Mouse (Mus musculus) stomach, postnatal 0 days (tissue): ENCODE data around the gene Htt. TPM values are rescaled to one million over a fixed set of nuclear protein-coding genes. Genes with fewer than 3 reads are reported as not detected.
A peak's percentile ranks its signal among the peaks of the same experiment; 100 is the strongest.

Experiments
- ATAC-seq: fragments of 200-750 bp; cut with Nextera tagmentation; 2 replicates; pipeline ENCODE4 v1.8.0; 2017; ENCODE audit not compliant: low FRiP score, low TSS enrichment
- DNase-seq: peaks from one replicate; pipeline ENCODE4 v3.0.0-alpha.2; 2016; ENCODE audit warnings: low spot score
- H3K27ac ChIP-seq: fragments of 300-500 bp; sonication (generic); replicated peaks from 2 replicates; pipeline ENCODE4 v1.5.1; 2014; ENCODE audit warnings: mild to moderate bottlenecking, control low read depth
- H3K27me3 ChIP-seq: fragments of 300-500 bp; sonication (generic); 2 replicates; pipeline ENCODE4 v1.6.1; 2014; ENCODE audit warnings: low read length; ENCODE audit not compliant: control insufficient read depth, insufficient read depth
- H3K36me3 ChIP-seq: fragments of 300-500 bp; sonication (generic); 2 replicates; pipeline ENCODE4 v1.6.1; 2014; ENCODE audit warnings: low read length, mixed read lengths; ENCODE audit not compliant: control insufficient read depth, insufficient read depth
- H3K4me1 ChIP-seq: fragments of 300-500 bp; sonication (generic); replicated peaks from 2 replicates; pipeline ENCODE4 v1.6.1; 2014; ENCODE audit warnings: antibody characterized with exemption; ENCODE audit not compliant: control insufficient read depth, insufficient read depth
- H3K4me2 ChIP-seq: fragments of 300-500 bp; sonication (generic); replicated peaks from 2 replicates; pipeline ENCODE4 v1.6.1; 2014; ENCODE audit warnings: low read depth, mild to moderate bottlenecking, control low read depth, moderate library complexity
- H3K4me3 ChIP-seq: fragments of 300-500 bp; sonication (generic); 2 replicates; pipeline ENCODE4 v1.5.1; 2014; ENCODE audit warnings: low read depth, low read length, control low read depth
- H3K9ac ChIP-seq: fragments of 300-500 bp; sonication (generic); 2 replicates; pipeline ENCODE4 v1.6.1; 2014; ENCODE audit warnings: mild to moderate bottlenecking, low read length, control low read depth, mixed read lengths
- H3K9me3 ChIP-seq: fragments of 300-500 bp; sonication (generic); 2 replicates; pipeline ENCODE4 v1.6.1; 2016; ENCODE audit warnings: low read length; ENCODE audit not compliant: control insufficient read depth
- CTCF ChIP-seq: IDR thresholded peaks from 2 replicates; pipeline ENCODE4 v1.5.1; 2016; ENCODE audit warnings: antibody characterized with exemption, low read depth, mild to moderate bottlenecking, moderate library complexity
- EP300 ChIP-seq: optimal IDR thresholded peaks from 2 replicates; pipeline ENCODE3; 2016; ENCODE audit warnings: antibody characterized with exemption
- WGBS: fragments of 180-500 bp; shearing (Covaris S2); extraction: QIAGEN DNeasy Blood & Tissue Kit; methylation state at CpG from one replicate; pipeline ENCODE4 v1.1.7; 2014; 5-methylcytosine and 5-hydroxymethylcytosine counted together
- polyA plus RNA-seq: library from polyadenylated mRNA; unstranded; fragments of >200 nt; fragmentation: Nextera tagmentation; extraction: Ambion mirVana; gene quantifications from 2 replicates; pipeline ENCODE4 v1.2.1, GENCODE M21; 2015

The Htt gene
- polyA plus RNA-seq, 1 experiment from 2014 or later: 3.5 TPM

- DNase-seq: no peak
- Histone ChIP-seq H3K4me3 (no peak overlapping the region), H3K4me1 (no peaks in the 10 kb centered on the region), H3K4me2 (no peak overlapping the region), H3K9me3 (no peaks in the 10 kb centered on the region), H3K27ac (no peak overlapping the region), H3K36me3 (no peaks in the 10 kb centered on the region), H3K27me3 (no peaks in the 10 kb centered on the region), H3K9ac (no peak overlapping the region)
- 45% methylated on average over 1 of the region's 1 CpGs for WGBS
- no peak for ATAC-seq
- TF ChIP-seq CTCF: no peak
- TF ChIP-seq EP300: no peak
Measured at GRCm38 (mm10) chr5:34758762-34759161, 2.8 kb upstream of the Htt start.

- peak; percentile 13; the same call in 1 of the 2 replicates for ATAC-seq
Measured at GRCm38 (mm10) chr5:34760850-34761508, 561 bp upstream of the Htt start.

GRCm38 (mm10) chr5:34761934-34762611 is 533 bp downstream of the Htt start:
- H3K4me1 ChIP-seq: no peaks in the 10 kb centered on the region
- no peak for TF ChIP-seq EP300
- no peak for TF ChIP-seq CTCF
- ATAC-seq (peak; percentile 60), DNase-seq (no peak)
- H3K9me3 ChIP-seq: no peaks in the 10 kb centered on the region
- peak overlapping the region; percentile 90 for H3K27ac ChIP-seq
- H3K36me3 ChIP-seq: no peaks in the 10 kb centered on the region
- H3K4me2 ChIP-seq: peak overlapping the region; percentile 96
- no peaks in the 10 kb centered on the region for H3K27me3 ChIP-seq
- WGBS: 1% methylated on average over 42 of the region's 54 CpGs
- peak overlapping the region; percentile 89 for H3K4me3 ChIP-seq
- H3K9ac ChIP-seq: peak overlapping the region; percentile 89

More at GRCm38 (mm10) chr5:34760850-34761508, 561 bp upstream of the Htt start:
- no peak for DNase-seq
- H3K4me3 ChIP-seq: peak overlapping the region; percentile 89
- WGBS: under 1% methylated on average over 19 of the region's 19 CpGs
- peak overlapping the region; percentile 90 for H3K27ac ChIP-seq
- peak overlapping the region; percentile 96 for H3K4me2 ChIP-seq
- TF ChIP-seq CTCF (no peak), EP300 (no peak)
- H3K27me3 ChIP-seq: no peaks in the 10 kb centered on the region
- H3K36me3 ChIP-seq: no peaks in the 10 kb centered on the region
- peak overlapping the region; percentile 89 for H3K9ac ChIP-seq
- H3K9me3 ChIP-seq: no peaks in the 10 kb centered on the region
- no peaks in the 10 kb centered on the region for H3K4me1 ChIP-seq

GRCm38 (mm10) chr5:34771818-34772217 is 10.3 kb downstream of the Htt start:
- DNase-seq (no peak), ATAC-seq (no peak)
- Histone ChIP-seq H3K27me3 (no peaks in the 10 kb centered on the region), H3K9ac (no peak overlapping the region), H3K27ac (no peak overlapping the region), H3K4me3 (no peak overlapping the region), H3K4me2 (no peak overlapping the region), H3K36me3 (no peaks in the 10 kb centered on the region), H3K9me3 (no peaks in the 10 kb centered on the region), H3K4me1 (no peaks in the 10 kb centered on the region)
- 81% methylated on average over 3 of the region's 3 CpGs for WGBS
- TF ChIP-seq CTCF (no peak), EP300 (no peak)

GRCm38 (mm10) chr5:34772696-34773245 is 11.2 kb downstream of the Htt start:
- no peak overlapping the region for H3K9ac ChIP-seq
- no peaks in the 10 kb centered on the region for H3K27me3 ChIP-seq
- H3K4me2 ChIP-seq: no peak overlapping the region
- no peak overlapping the region for H3K27ac ChIP-seq
- ATAC-seq: no peak
- H3K36me3 ChIP-seq: no peaks in the 10 kb centered on the region
- no peaks in the 10 kb centered on the region for H3K9me3 ChIP-seq
- 88% methylated on average over 4 of the region's 4 CpGs for WGBS
- no peak overlapping the region for H3K4me3 ChIP-seq
- TF ChIP-seq CTCF (no peak), EP300 (no peak)
- no peaks in the 10 kb centered on the region for H3K4me1 ChIP-seq
- no peak for DNase-seq

GRCm38 (mm10) chr5:34773392-34773791 is 11.9 kb downstream of the Htt start:
- no peaks in the 10 kb centered on the region for H3K9me3 ChIP-seq
- H3K9ac ChIP-seq: no peak overlapping the region
- H3K4me3 ChIP-seq: no peak overlapping the region
- H3K27ac ChIP-seq: no peak overlapping the region
- no peak for ATAC-seq
- WGBS: 89% methylated on average over 2 of the region's 2 CpGs
- no peaks in the 10 kb centered on the region for H3K36me3 ChIP-seq
- no peak overlapping the region for H3K4me2 ChIP-seq
- no peak for DNase-seq
- H3K4me1 ChIP-seq: no peaks in the 10 kb centered on the region
- no peak for TF ChIP-seq CTCF
- no peak for TF ChIP-seq EP300
- no peaks in the 10 kb centered on the region for H3K27me3 ChIP-seq
